Mouse (Mus musculus) liver, postnatal 0 days (tissue): Measurements from ENCODE around the gene Ripply3.

Source experiments
- CTCF ChIP-seq: sonication (generic); IDR thresholded peaks from 2 replicates; pipeline ENCODE4 v1.5.1; 2016; ENCODE audit warnings: antibody characterized with exemption, low read depth
- EP300 ChIP-seq: IDR thresholded peaks from 2 replicates; pipeline ENCODE4 v1.6.1; 2016; ENCODE audit warnings: antibody characterized with exemption, low read depth, mild to moderate bottlenecking

- no peak for TF ChIP-seq CTCF
- no peak for TF ChIP-seq EP300
Observed at GRCm38 (mm10) chr16:94311931-94312330, 16.3 kb upstream of the Ripply3 start.
